Mouse (Mus musculus) retina, postnatal 1 day (tissue): ENCODE measurements around the gene Apoa1.

ENCODE experiments used
- DNase-seq: peaks from one replicate; pipeline ENCODE4 v3.0.0-alpha.2; 2012

Gene Apoa1

GRCm38 (mm10) chr9:46216744-46217470 is 11.5 kb upstream of the Apoa1 start:
- no peak for DNase-seq

DNA sequence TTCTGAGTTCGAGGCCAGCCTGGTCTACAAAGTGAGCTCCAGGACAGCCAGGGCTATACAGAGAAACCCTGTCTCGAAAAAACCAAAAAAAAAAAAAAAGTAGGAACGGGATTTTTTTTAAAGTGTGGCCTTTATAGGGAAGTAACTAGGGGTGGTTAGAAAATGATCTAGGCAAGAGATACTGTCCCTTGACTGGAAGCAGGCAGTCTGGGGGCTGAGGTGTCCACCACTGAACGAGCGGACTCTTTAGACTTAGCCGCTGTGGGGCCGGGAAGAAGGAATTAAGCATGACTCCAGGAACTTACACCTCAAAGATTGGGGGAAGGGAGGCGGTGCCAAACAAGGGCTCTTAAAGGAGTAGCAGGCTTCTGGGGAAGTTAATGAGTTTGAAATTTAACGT is 10.2 kb upstream of the Apoa1 start:
- no peak for DNase-seq

DNA sequence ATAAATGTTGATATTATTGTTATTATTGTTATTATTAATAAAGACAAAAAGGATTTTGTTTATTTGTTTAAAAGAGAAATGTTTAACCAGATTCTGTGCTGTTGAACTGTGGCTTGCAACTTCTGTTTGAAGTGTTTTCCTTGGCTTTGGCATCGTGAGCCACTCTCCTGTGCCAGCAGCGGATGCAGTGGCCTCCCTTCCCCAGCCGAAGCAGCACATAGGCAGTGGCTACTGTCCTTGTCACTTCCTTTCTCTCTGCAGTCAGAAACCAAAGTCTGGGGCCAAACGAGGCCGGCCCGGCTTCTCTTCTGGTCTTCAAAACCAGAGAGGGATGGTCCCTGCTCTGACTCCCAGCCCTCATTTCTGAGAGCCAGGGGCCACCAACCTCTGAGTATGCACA is 5.3 kb upstream of the Apoa1 start:
- no peak for DNase-seq

DNA sequence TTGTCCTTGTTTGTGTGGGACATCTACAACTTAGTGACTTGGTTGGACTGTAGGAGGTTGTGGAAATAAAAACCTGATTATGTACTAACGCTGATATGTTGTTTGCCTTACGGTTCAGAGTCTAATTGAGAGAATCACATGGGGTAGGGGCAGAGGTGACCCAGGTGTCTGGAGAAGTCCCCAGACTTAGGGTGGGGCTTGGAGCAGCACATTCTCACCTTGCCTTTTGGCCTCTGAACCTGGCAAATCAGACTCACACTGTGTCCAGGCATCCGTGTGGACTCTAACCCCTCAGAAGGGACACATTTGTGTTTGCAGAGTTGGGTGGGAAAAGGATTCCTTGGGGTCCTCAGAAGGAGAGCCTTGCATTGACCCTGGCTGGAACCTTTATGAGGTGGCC is 4.3 kb upstream of the Apoa1 start:
- no peak for DNase-seq

DNA sequence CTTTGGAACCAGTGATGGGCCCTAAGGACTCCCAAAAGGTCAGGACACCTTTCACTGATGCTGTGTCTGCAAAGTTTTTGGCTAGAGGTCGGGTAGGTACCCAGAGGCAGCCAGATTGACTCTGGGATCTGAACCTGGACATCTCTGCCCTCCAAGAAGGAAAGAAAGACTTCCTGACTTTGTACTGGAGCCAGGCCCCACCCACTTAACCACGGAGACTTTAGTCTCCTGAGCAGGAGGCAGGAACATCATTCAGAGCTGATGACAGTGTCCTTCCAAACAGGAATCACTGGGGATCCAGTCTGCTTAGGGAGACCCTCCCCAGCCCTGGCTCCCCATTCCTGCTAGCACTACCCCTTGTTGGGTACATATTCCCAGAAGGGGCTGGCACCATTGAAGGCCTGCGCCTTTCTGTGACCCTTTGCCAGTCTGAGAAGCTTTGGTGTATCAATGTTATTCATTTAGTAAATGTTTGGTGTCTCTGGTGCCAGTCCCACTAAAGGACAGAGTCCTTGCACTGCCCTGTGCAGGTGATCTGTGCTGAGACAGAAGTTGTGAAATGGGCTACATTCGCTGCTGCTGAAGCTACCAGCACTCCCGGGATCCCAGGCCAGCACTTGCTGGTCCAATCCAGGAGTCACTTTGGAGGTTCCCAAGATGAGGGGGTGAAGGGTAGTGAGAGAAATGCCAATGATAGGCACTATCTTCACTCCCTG is 3.3 kb upstream of the Apoa1 start:
- no peak for DNase-seq

GRCm38 (mm10) chr9:46227064-46227614 is 1.2 kb upstream of the Apoa1 start:
- no peak for DNase-seq

DNA sequence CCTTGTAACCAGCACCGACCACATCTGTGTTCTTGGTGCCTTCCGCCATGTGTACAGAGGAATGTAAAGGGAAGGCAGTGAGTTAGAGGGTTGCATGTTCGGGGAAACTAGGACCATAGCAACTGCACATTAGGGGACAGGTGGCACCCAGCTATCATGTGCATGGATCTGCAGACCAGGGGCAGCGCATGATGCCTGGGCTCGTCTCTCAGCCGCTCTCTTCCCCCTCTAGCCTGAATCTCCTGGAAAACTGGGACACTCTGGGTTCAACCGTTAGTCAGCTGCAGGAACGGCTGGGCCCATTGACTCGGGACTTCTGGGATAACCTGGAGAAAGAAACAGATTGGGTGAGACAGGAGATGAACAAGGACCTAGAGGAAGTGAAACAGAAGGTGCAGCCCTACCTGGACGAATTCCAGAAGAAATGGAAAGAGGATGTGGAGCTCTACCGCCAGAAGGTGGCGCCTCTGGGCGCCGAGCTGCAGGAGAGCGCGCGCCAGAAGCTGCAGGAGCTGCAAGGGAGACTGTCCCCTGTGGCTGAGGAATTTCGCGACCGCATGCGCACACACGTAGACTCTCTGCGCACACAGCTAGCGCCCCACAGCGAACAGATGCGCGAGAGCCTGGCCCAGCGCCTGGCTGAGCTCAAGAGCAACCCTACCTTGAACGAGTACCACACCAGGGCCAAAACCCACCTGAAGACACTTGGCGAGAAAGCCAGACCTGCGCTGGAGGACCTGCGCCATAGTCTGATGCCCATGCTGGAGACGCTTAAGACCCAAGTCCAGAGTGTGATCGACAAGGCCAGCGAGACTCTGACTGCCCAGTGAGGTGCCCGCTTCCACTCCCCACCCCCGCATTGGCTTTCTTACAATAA is 1.4 kb downstream of the Apoa1 start:
- DNase-seq, result peak; percentile 92

- DNase-seq, result no peak
Measured at GRCm38 (mm10) chr9:46230450-46230975, 2.1 kb downstream of the Apoa1 start.

DNA sequence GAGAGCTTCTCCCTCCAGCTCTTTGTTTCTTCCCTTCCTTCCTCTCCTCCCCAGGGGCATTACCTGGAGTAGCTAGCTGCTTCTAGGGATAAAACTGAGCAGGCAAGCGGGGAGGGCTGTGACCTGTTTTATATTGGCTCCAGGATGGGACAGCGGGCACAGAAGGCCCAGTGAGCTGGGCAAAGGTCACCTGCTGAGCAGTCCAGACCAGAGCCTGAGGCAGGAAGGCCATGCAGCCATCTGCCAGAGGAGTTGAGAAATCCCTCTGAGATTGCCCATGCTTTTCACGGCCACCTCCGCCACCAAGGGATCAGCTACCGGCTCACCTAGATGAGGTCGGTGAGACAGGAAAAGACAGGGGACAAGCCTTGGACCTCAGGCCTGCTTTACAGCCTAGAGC is 6.8 kb downstream of the Apoa1 start:
- DNase-seq, result no peak

GRCm38 (mm10) chr9:46235596-46235648 is 7.0 kb downstream of the Apoa1 start, which contains the start of gene Apoc3:
Gene Apoc3, minus strand, starts transcription at chr9:46235636.
- DNase-seq, result no peak

DNA sequence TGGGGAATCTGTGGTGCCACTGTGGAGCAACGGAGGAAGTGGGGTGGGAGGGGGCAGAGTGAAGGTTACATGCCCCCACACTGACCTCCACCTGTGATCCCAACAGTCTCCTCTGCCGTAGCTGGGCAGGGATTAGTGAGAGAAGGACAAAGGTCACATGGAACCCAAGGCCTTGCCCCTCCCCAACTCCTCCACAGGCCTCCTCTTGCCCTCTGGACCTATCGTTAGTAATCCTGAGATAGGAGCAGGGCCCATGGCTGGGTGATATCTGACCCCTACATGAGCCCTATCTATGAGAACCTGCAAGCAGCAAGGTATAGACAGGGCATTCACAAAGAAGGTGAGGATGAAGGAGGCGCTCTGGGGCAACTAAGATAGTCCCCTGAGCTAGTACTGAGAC is 7.3 kb downstream of the Apoa1 start:
- DNase-seq, result no peak

DNA sequence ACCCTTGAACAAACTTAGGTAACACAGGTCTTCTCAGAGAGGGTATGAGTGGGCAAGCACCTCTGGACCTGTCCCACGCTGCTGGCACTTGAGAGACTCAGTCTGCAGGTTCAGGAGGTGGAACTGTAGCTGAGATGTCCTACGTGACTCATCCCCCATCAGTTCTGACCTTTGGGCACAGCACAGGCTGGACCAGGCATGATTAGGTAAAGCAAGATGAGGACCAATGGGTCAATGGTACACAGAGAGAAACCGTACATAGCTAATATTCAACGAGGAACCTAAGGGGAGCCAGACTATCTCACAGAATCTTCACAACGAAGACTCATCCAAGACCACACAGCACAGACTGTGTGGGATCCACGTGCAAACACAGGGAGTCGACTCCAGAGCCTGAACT is 10.5 kb downstream of the Apoa1 start:
- DNase-seq, result no peak

DNA sequence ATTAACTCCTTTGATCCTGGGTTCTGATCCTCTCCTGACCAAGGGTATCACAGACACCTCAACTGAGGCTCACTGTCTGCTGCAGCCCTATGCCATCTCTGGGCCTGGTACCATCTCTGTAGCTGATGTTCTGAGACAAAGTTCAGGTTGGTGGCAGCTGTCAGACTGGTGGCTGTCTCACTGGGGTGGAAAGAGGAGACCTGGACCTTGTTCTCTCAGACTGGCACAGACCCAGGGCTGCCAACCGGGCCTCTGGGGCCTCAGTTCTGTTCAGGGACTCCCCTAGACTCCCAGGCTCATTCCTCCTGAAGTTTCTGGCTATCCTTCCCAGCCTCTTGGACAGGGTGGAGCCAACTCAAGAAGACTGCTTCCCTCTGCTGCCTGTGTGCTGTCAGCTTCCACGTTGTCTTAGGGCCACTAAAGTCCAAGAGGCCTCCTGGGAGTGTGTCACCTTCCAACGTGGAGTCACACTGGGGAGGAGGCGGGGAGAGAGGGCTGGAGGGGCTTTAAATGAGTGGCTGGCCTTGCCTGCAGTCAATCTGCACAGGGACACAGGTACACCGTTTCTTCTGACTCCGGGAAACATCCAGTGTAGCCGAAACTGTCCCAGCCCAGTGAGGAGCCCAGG is 12.3 kb downstream of the Apoa1 start, which contains the start of gene Apoa4:
Apoa4 (plus strand) TSS at position 171 of the 628 bp plus-strand sequence.
- DNase-seq, result no peak

DNA sequence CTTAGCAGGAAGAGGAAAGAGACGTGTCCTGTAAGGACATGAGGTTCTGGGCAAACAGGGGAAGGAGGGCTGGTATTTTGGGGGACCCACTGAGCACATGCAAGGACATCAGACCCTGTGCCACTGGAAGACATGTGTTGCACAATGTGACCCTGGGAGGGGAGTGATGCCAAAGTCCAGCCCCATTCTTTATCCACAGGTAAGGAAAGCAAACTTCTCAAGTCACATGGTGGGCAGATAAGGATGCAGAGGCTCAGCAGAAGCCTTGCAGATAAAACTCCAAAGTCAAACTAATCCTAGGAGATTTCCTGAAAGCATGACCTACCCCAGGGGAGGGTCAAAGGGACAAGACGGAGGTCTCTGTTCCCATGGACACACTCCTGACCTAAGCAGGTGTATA is 13.4 kb downstream of the Apoa1 start:
- DNase-seq, result no peak

- no peak for DNase-seq
Measured at GRCm38 (mm10) chr9:46243122-46243521, 14.7 kb downstream of the Apoa1 start.

DNA sequence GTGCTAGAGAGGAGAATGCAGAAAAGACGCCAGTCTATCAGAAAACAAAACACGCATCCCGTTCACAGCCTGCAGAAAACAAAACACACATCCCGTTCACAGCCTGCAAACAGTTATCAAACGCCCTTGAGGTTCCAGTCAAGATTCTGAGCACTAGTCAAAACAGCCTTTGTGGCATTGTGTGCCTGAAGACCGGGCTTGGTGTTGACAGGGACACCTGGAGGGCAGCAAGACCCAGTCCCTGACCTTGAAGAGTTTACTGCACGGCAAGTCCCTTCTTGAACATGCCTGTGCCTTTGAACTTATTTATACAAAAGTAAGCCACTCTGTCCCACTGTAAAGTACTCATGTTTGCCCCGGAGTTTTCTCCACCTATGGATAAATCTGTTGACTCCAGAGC is 15.2 kb downstream of the Apoa1 start:
- DNase-seq, result no peak

GRCm38 (mm10) chr9:46246752-46247324 is 18.5 kb downstream of the Apoa1 start:
- peak; percentile 92 for DNase-seq

DNA sequence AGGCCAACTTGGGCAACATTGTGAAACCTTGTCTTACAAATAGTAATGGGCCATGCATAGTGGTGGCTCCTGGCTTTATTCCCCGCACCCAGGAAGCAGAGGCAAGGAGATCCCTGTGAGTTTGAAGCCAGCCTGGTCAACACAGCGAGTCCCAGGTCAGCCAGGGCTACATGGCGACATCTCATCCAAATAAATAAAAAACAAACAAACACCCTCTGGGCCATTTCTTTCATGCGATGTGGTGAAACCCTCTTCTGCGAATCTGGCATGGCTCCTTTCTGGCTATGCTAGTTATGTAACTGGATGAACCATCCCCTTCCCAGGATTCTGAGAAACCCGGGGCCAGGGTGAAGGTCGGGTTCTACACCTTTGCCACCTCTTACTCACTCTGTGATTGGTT is 27.8 kb downstream of the Apoa1 start:
- no peak for DNase-seq

DNA sequence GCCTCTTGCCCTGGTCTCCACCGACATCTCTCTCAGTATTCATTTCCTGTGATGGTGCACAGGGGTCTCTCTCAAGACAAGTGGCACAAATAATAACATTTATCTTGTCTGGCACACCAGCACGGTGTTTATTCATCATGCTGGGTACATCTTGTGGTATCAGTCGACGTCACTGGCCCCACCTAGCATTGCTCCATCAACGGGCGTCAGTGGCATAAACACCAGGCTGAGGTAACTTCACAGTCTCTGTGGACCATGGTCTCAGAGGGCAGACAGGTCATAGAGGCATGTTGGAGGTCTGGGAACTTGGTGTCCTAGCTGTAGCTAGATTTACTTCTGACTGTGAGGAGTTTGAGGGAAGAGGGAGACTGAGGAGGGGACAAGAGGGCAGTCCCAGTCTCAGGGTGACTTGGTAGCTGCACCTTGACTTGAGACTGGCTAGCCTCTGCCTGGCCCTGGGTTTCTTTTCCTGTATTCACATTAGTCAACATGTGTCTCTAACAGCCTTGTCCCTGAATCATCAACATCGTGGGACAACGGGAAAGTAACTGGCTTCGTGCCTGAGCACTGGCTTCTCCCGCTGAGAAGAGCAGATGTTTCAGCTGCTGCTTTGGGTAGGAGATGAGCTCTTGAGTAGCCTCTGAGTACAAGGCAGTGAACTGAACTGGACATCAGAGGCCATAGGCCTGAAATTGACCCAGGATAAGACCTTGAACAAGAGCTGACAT is 28.4 kb downstream of the Apoa1 start:
- DNase-seq, result no peak

GRCm38 (mm10) chr9:46257546-46257945 is 29.2 kb downstream of the Apoa1 start:
- DNase-seq, result no peak

DNA sequence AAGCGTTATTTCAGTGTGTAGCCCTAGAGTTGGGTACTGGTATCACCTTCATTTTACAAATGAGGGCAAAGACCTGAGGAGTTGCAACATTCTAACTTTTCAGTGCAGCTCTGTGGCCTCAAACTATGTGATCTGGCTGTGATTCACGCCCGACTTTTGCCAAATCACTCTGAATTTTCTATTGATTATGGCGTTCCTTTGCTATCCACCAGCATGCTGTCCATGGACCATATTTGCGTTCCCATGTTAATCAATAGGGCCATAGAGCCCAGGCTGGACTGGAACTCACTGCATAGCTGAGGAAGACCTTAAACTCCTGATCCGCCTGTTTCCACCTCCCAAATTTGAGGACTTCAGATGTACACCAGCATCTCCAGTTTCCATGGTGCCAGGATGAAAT is 30.7 kb downstream of the Apoa1 start:
- no peak for DNase-seq

GRCm38 (mm10) chr9:46261131-46261530 is 32.8 kb downstream of the Apoa1 start:
- DNase-seq, result no peak
